Mouse (Mus musculus) olfactory bulb, adult 2 months (tissue): Measurements from ENCODE around the gene Il1f5.

Source experiments
- CTCF ChIP-seq: fragments of 200-500 bp; IDR thresholded peaks from 2 replicates; pipeline ENCODE4 v1.5.1; 2012; ENCODE audit warnings: low read depth, mild to moderate bottlenecking, low read length, moderate library complexity; ENCODE audit not compliant: insufficient read depth
- POLR2A ChIP-seq: fragments of 200-500 bp; IDR thresholded peaks from 2 replicates; pipeline ENCODE4 v1.6.1; 2012; ENCODE audit warnings: mild to moderate bottlenecking, low read depth, low read length, moderate library complexity; ENCODE audit not compliant: insufficient read depth

DNA sequence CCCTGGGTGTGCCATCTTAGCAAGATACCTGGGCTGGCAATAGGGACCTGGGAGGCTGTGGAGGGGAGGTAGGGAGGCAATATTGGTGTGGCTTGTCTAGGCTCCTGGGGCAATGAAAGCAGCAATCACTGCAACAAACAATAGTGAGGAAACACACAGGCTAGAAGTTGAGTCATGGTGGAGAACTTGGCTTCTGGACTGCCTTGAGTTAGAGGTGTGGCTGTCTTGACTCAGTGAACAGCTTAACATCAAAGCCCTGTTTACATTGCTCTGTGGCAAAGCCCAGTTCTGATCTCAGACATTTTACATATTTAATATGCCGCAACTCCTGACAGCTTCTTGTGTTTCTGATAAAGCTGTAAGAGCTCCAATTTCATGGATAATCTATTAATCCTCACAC is 9.3 kb upstream of the Il1f5 start:
- no peak for TF ChIP-seq CTCF
- no peak for TF ChIP-seq POLR2A
